Mouse (Mus musculus) embryonic fibroblast, embryonic 13.5 days (primary cell): Measurements from ENCODE around the gene Cpt1b.

Experiments used
- CTCF ChIP-seq: IDR thresholded peaks from 2 replicates; pipeline ENCODE4 v1.5.1; 2011; ENCODE audit warnings: mild to moderate bottlenecking, control low read depth, low read length, moderate library complexity, borderline replicate concordance; ENCODE audit not compliant: insufficient read depth
- POLR2A ChIP-seq: IDR thresholded peaks from 2 replicates; pipeline ENCODE4 v1.6.1; 2011; ENCODE audit warnings: low read depth, mild to moderate bottlenecking, control low read depth, low read length, moderate library complexity

DNA sequence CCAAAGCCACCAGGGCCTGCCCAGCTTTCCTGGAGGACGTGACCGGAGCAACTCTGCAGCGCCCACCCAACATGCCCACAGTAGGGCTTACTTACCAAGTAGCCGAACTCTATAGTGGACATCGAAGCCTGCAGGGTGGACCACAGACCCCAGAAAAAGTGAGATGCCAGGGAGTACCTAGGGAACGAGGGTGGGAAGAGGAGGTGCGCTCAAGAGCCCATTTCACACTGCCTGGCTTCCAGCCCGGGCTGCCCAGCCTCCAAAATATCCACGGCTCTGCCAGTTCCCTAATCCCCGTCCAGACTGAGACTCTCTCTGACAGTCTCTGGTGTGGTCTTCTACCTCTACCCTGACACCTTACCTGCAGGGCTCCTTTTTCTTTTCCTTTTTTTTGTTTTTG is 1.1 kb upstream of the Cpt1b start:
- TF ChIP-seq POLR2A (no peak), CTCF (no peak)
